Mouse (Mus musculus) macrophage (primary cell): ENCODE results near the gene Rdh16. TPM values are rescaled to one million over a fixed set of nuclear protein-coding genes. Genes with fewer than 3 reads are reported as not detected.
"Not testable (repeated sequence)": the region's sequence is repeated elsewhere in the genome, so short reads cannot be mapped to it uniquely, and the experiment has no call there.

ENCODE experiments used
- H3K27ac ChIP-seq: fragments of 350-480 bp; formaldehyde crosslinking; 2 replicates; pipeline ENCODE4 v1.9.0; 2021
- H3K36me3 ChIP-seq: fragments of 350-480 bp; formaldehyde crosslinking; 2 replicates; pipeline ENCODE4 v1.9.0; 2021; ENCODE audit errors: inconsistent target
- H3K4me3 ChIP-seq: fragments of 350-480 bp; formaldehyde crosslinking; 2 replicates; pipeline ENCODE4 v1.9.0; 2021; ENCODE audit errors: inconsistent target
- H3K79me2 ChIP-seq: fragments of 350-480 bp; formaldehyde crosslinking; 2 replicates; pipeline ENCODE4 v1.9.0; 2021; ENCODE audit errors: inconsistent target
- WGBS: methylation state at CpG from one replicate; pipeline ENCODE4 v1.1.7; 2026; ENCODE audit warnings: inconsistent platforms; ENCODE audit not compliant: missing documents; 5-methylcytosine and 5-hydroxymethylcytosine counted together
- polyA plus RNA-seq: library from polyadenylated mRNA; stranded (reverse); fragments of 250-400 nt; gene quantifications from 3 replicates; pipeline ENCODE4 v1.2.4, GENCODE M21; 2018; ENCODE audit warnings: inconsistent platforms
- total RNA-seq, 78 experiments: library from RNA; depleted of rRNA; stranded (reverse); fragments of 250-400 nt; gene quantifications; 1 replicate in 9 of 78; 2 replicates in 24 of 78; 3 replicates in 43 of 78; 4 replicates in 2 of 78; pipeline ENCODE4 v1.2.4; 2018; ENCODE audit warnings: inconsistent platforms in 56 of 78

The Rdh16 gene
- total RNA-seq (2018; cell fraction: chromatin; rRNA removed) = not detected
- not detected for total RNA-seq (2018; cell fraction: cytosol; rRNA removed)
- total RNA-seq (2018; cell fraction: nucleus; rRNA removed) = not detected
- not detected in 3 replicates for polyA plus RNA-seq

GRCm38 (mm10) chr10:127800891-127801290 lies at the start of gene Rdh16:
Rdh16 (plus strand) TSS chr10:127801152.
- Histone ChIP-seq H3K4me3 (no peak within 1 kb of the TSS), H3K36me3 (no peaks in the 10 kb centered on the region), H3K79me2 (no peaks in the 10 kb centered on the region), H3K27ac (no peak within 1 kb of the TSS)
- WGBS = 90% methylated on average over 6 of the region's 6 CpGs

- 59% methylated on average over 8 of the region's 8 CpGs for WGBS
- Histone ChIP-seq H3K79me2 (no peaks in the 10 kb centered on the region), H3K4me3 (no peak within 1 kb of the TSS), H3K36me3 (0 out of 2 replicates have a peak, but pooled peaks cover 3% of the 10 kb centered on the region), H3K27ac (no peak within 1 kb of the TSS)
These were observed 49.4 kb upstream of the Rdh16 start, which contains the start of gene Gpr182 for GRCm38 (mm10) chr10:127751548-127751947. Gpr182 (minus strand) TSS chr10:127751732.

GRCm38 (mm10) chr10:127754566-127755166 lies 46.3 kb upstream of the Rdh16 start:
- Histone ChIP-seq H3K27ac (no peak overlapping the region), H3K4me3 (no peak overlapping the region), H3K36me3 (no peaks in the 10 kb centered on the region), H3K79me2 (no peaks in the 10 kb centered on the region)
- 83% methylated on average over 6 of the region's 6 CpGs for WGBS

GRCm38 (mm10) chr10:127755246-127755645 lies 45.7 kb upstream of the Rdh16 start:
- Histone ChIP-seq H3K4me3 (no peak overlapping the region), H3K27ac (no peak overlapping the region)
- 55% methylated on average over 3 of the region's 3 CpGs for WGBS

GRCm38 (mm10) chr10:127755770-127756468 lies 45.0 kb upstream of the Rdh16 start:
- WGBS = 49% methylated on average over 14 of the region's 18 CpGs
- H3K27ac ChIP-seq = no peak overlapping the region
- H3K4me3 ChIP-seq = no peak overlapping the region
- no peaks in the 10 kb centered on the region for H3K36me3 ChIP-seq
- no peaks in the 10 kb centered on the region for H3K79me2 ChIP-seq

More at GRCm38 (mm10) chr10:127755246-127755645, 45.7 kb upstream of the Rdh16 start:
- no peaks in the 10 kb centered on the region for H3K79me2 ChIP-seq
- no peaks in the 10 kb centered on the region for H3K36me3 ChIP-seq

- 81% methylated on average over 8 of the region's 9 CpGs for WGBS
- no peak within 1 kb of the TSS for H3K27ac ChIP-seq
These were observed 41.5 kb upstream of the Rdh16 start, which contains the start of the genes Rdh1 and Rdh16f1 for GRCm38 (mm10) chr10:127759181-127760110. Rdh1 (plus strand) TSS chr10:127759721. Rdh16f1 (plus strand) TSS chr10:127759787.

GRCm38 (mm10) chr10:127762926-127763325 lies 38.0 kb upstream of the Rdh16 start:
- H3K79me2 ChIP-seq, H3K4me3 ChIP-seq: not testable (repeated sequence)
- WGBS = 93% methylated on average over 10 of the region's 10 CpGs

More at GRCm38 (mm10) chr10:127759181-127760110, 41.5 kb upstream of the Rdh16 start, which contains the start of the genes Rdh1 and Rdh16f1:
- Histone ChIP-seq H3K4me3 (no peak within 1 kb of the TSS), H3K36me3 (no peaks in the 10 kb centered on the region), H3K79me2 (no peaks in the 10 kb centered on the region)

DNA sequence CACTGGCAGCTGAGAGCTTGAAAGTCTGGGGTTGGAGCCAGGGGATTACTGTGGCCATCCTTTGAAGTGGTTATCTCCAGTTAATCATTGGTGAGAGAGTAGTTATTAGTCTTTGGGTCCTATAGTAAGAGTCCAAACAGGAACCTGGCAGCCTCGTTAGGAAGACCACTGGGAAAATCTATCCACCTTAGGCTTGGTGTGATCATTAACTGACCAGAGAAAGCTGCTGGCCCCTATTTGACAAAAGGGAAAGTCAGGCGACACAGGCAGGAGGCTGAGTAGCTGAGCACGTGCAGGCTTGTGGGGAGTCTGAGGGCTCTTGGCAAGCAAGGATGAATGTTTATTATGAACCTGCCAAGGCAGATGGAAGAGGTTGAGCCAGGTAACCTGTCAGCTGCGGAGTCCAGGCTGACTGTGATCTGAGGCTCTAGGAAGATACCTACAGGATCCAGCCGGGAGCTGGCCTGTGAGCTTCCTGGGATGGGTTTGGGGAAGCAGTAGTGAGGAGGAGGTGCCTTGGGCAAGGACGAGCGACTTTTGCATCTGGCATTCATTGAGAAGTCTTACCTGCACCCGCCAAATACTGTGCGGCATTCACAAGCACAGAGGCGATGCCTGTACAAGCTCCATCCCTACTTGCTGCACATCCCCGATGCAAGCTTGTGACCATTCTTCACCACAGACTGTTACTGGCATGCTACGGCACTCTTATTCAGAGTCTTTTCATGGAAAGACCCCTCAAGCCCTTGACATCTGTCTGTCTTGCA lies 36.9 kb upstream of the Rdh16 start:
- no peaks in the 10 kb centered on the region for H3K79me2 ChIP-seq
- 83% methylated on average over 12 of the region's 12 CpGs for WGBS
- no peak overlapping the region for H3K27ac ChIP-seq
- no peak overlapping the region for H3K4me3 ChIP-seq
- no peaks in the 10 kb centered on the region for H3K36me3 ChIP-seq

More at GRCm38 (mm10) chr10:127762926-127763325, 38.0 kb upstream of the Rdh16 start:
- H3K27ac ChIP-seq, H3K36me3 ChIP-seq: not testable (repeated sequence)

- H3K27ac ChIP-seq = no peak overlapping the region
- H3K4me3 ChIP-seq = no peak overlapping the region
- H3K79me2 ChIP-seq = no peaks in the 10 kb centered on the region
- WGBS = 80% methylated on average over 1 of the region's 1 CpGs
- no peaks in the 10 kb centered on the region for H3K36me3 ChIP-seq
These were observed 34.4 kb upstream of the Rdh16 start for GRCm38 (mm10) chr10:127766564-127766963.

GRCm38 (mm10) chr10:127776011-127776410 lies 24.9 kb upstream of the Rdh16 start, which contains the start of gene Rdh9:
Rdh9 (plus strand) TSS chr10:127776386.
- Histone ChIP-seq H3K79me2 (no peaks in the 10 kb centered on the region), H3K27ac (no peak within 1 kb of the TSS), H3K36me3 (no peaks in the 10 kb centered on the region), H3K4me3 (no peak within 1 kb of the TSS)
- WGBS = 75% methylated on average over 2 of the region's 2 CpGs

DNA sequence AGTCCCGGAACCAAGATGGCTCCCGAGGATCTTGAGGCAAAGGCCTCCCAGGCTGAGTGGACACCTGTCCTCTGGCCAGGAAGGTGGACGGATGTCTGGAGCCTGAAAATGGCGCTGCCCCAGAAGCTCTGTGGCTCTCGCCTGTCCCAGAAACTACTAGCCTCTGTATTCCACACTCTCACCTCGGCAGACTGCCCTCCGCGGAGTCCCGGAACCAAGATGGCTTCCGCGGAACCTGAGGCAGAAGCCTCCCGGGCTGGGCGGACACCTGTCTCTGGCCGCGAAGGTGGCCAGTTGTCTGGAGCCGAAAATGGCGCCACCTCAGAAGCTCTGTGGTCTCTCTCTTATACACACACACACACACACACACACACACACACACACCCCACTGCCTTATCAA lies 18.6 kb upstream of the Rdh16 start:
- not testable (repeated sequence) for H3K36me3 ChIP-seq, H3K4me3 ChIP-seq
- 96% methylated on average over 12 of the region's 17 CpGs for WGBS

GRCm38 (mm10) chr10:127785411-127785810 lies 15.5 kb upstream of the Rdh16 start:
- WGBS = 78% methylated on average over 1 of the region's 1 CpGs
- not testable (repeated sequence) for H3K27ac ChIP-seq, H3K4me3 ChIP-seq, H3K79me2 ChIP-seq, H3K36me3 ChIP-seq

More for the DNA sequence above, 18.6 kb upstream of the Rdh16 start:
- not testable (repeated sequence) for H3K27ac ChIP-seq, H3K79me2 ChIP-seq

GRCm38 (mm10) chr10:127799295-127799694 lies 1.7 kb upstream of the Rdh16 start:
- no peak overlapping the region for H3K4me3 ChIP-seq
- H3K27ac ChIP-seq = no peak overlapping the region
- 71% methylated on average over 1 of the region's 1 CpGs for WGBS
- no peaks in the 10 kb centered on the region for H3K36me3 ChIP-seq
- H3K79me2 ChIP-seq = no peaks in the 10 kb centered on the region
